Mouse (Mus musculus) megakaryocyte, embryonic 14.5 days (primary cell): ENCODE data around the gene Kcnh2.

Experiments used
- FLI1 ChIP-seq: IDR thresholded peaks from 2 replicates; pipeline ENCODE4 v1.6.1; 2012; ENCODE audit warnings: low read length, inconsistent platforms, mixed read lengths
- GATA1 ChIP-seq: IDR thresholded peaks from 3 replicates; pipeline ENCODE4 v1.6.1; 2012; ENCODE audit warnings: mixed read lengths, low read length, inconsistent platforms, borderline replicate concordance

GRCm38 (mm10) chr5:24280523-24280922 lies 70.9 kb downstream of the Kcnh2 start:
- TF ChIP-seq GATA1 (no peak), FLI1 (no peak)
